Mouse (Mus musculus): Measurements from ENCODE around the gene Atg4a-ps. TPM values are rescaled to one million over a fixed set of nuclear protein-coding genes. Genes with fewer than 3 reads are reported as not detected.
"Not testable (repeated sequence)": the region's sequence is repeated elsewhere in the genome, so short reads cannot be mapped to it uniquely, and the experiment has no call there.

Gene Atg4a-ps
- 0.60 and 0.94 TPM in 2 replicates for total RNA-seq (2017)

GRCm38 (mm10) chr3:103645968-103646367 is at the start of gene Atg4a-ps:
TSS of gene Atg4a-ps (minus strand) at chr3:103646068.
- ATAC-seq (replicated peaks in 1 of 2; ENCODE audit: insufficient read depth in 1 of 2, low FRiP score in 2 of 2, low TSS enrichment in 1 of 2, low read depth in 1 of 2, poor library complexity in 2 of 2, severe bottlenecking in 2 of 2) = not testable (repeated sequence)

GRCm38 (mm10) chr3:103695556-103695955 is 49.7 kb upstream of the Atg4a-ps start:
- ATAC-seq (replicated peaks in 1 of 2; ENCODE audit: insufficient read depth in 1 of 2, low FRiP score in 2 of 2, low TSS enrichment in 1 of 2, low read depth in 1 of 2, poor library complexity in 2 of 2, severe bottlenecking in 2 of 2) = no peak

- 0 out of 4 replicates have a peak, but pooled peaks of 1 of the 2 experiments have one; percentile 36 for ATAC-seq (replicated peaks in 1 of 2; ENCODE audit: insufficient read depth in 1 of 2, low FRiP score in 2 of 2, low TSS enrichment in 1 of 2, low read depth in 1 of 2, poor library complexity in 2 of 2, severe bottlenecking in 2 of 2)
Observed at GRCm38 (mm10) chr3:103690506-103690905, 44.6 kb upstream of the Atg4a-ps start.

GRCm38 (mm10) chr3:103689043-103689442 is 43.2 kb upstream of the Atg4a-ps start:
- no peak for ATAC-seq (replicated peaks in 1 of 2; ENCODE audit: insufficient read depth in 1 of 2, low FRiP score in 2 of 2, low TSS enrichment in 1 of 2, low read depth in 1 of 2, poor library complexity in 2 of 2, severe bottlenecking in 2 of 2)

GRCm38 (mm10) chr3:103683966-103684319 is 38.1 kb upstream of the Atg4a-ps start:
- ATAC-seq (replicated peaks in 1 of 2; ENCODE audit: insufficient read depth in 1 of 2, low FRiP score in 2 of 2, low TSS enrichment in 1 of 2, low read depth in 1 of 2, poor library complexity in 2 of 2, severe bottlenecking in 2 of 2) = no peak

- ATAC-seq (replicated peaks in 1 of 2; ENCODE audit: insufficient read depth in 1 of 2, low FRiP score in 2 of 2, low TSS enrichment in 1 of 2, low read depth in 1 of 2, poor library complexity in 2 of 2, severe bottlenecking in 2 of 2) = no peak
Observed at GRCm38 (mm10) chr3:103683234-103683965, 37.5 kb upstream of the Atg4a-ps start.

- ATAC-seq (replicated peaks in 1 of 2; ENCODE audit: insufficient read depth in 1 of 2, low FRiP score in 2 of 2, low TSS enrichment in 1 of 2, low read depth in 1 of 2, poor library complexity in 2 of 2, severe bottlenecking in 2 of 2) = no peak
Observed at GRCm38 (mm10) chr3:103682473-103682872, 36.6 kb upstream of the Atg4a-ps start.

GRCm38 (mm10) chr3:103678811-103679210 is 32.9 kb upstream of the Atg4a-ps start:
- no peak for ATAC-seq (replicated peaks in 1 of 2; ENCODE audit: insufficient read depth in 1 of 2, low FRiP score in 2 of 2, low TSS enrichment in 1 of 2, low read depth in 1 of 2, poor library complexity in 2 of 2, severe bottlenecking in 2 of 2)

GRCm38 (mm10) chr3:103672716-103673115 is 26.8 kb upstream of the Atg4a-ps start:
- ATAC-seq (replicated peaks in 1 of 2; ENCODE audit: insufficient read depth in 1 of 2, low FRiP score in 2 of 2, low TSS enrichment in 1 of 2, low read depth in 1 of 2, poor library complexity in 2 of 2, severe bottlenecking in 2 of 2) = no peak

GRCm38 (mm10) chr3:103672113-103672512 is 26.2 kb upstream of the Atg4a-ps start:
- no peak for ATAC-seq (replicated peaks in 1 of 2; ENCODE audit: insufficient read depth in 1 of 2, low FRiP score in 2 of 2, low TSS enrichment in 1 of 2, low read depth in 1 of 2, poor library complexity in 2 of 2, severe bottlenecking in 2 of 2)

- no peak for ATAC-seq (replicated peaks in 1 of 2; ENCODE audit: insufficient read depth in 1 of 2, low FRiP score in 2 of 2, low TSS enrichment in 1 of 2, low read depth in 1 of 2, poor library complexity in 2 of 2, severe bottlenecking in 2 of 2)
Observed at GRCm38 (mm10) chr3:103663385-103663784, 17.5 kb upstream of the Atg4a-ps start.

- ATAC-seq (replicated peaks in 1 of 2; ENCODE audit: insufficient read depth in 1 of 2, low FRiP score in 2 of 2, low TSS enrichment in 1 of 2, low read depth in 1 of 2, poor library complexity in 2 of 2, severe bottlenecking in 2 of 2) = no peak
Observed at GRCm38 (mm10) chr3:103661714-103662113, 15.8 kb upstream of the Atg4a-ps start.

- no peak for ATAC-seq (replicated peaks in 1 of 2; ENCODE audit: insufficient read depth in 1 of 2, low FRiP score in 2 of 2, low TSS enrichment in 1 of 2, low read depth in 1 of 2, poor library complexity in 2 of 2, severe bottlenecking in 2 of 2)
Observed at GRCm38 (mm10) chr3:103660012-103660411, 14.1 kb upstream of the Atg4a-ps start.

- no peak for ATAC-seq (replicated peaks in 1 of 2; ENCODE audit: insufficient read depth in 1 of 2, low FRiP score in 2 of 2, low TSS enrichment in 1 of 2, low read depth in 1 of 2, poor library complexity in 2 of 2, severe bottlenecking in 2 of 2)
Observed at GRCm38 (mm10) chr3:103650406-103650805, 4.5 kb upstream of the Atg4a-ps start.

- ATAC-seq (replicated peaks in 1 of 2; ENCODE audit: insufficient read depth in 1 of 2, low FRiP score in 2 of 2, low TSS enrichment in 1 of 2, low read depth in 1 of 2, poor library complexity in 2 of 2, severe bottlenecking in 2 of 2) = no peak
Observed at GRCm38 (mm10) chr3:103649716-103650115, 3.8 kb upstream of the Atg4a-ps start.

GRCm38 (mm10) chr3:103648486-103648885 is 2.6 kb upstream of the Atg4a-ps start:
- no peak for ATAC-seq (replicated peaks in 1 of 2; ENCODE audit: insufficient read depth in 1 of 2, low FRiP score in 2 of 2, low TSS enrichment in 1 of 2, low read depth in 1 of 2, poor library complexity in 2 of 2, severe bottlenecking in 2 of 2)

GRCm38 (mm10) chr3:103647164-103647867 is 1.4 kb upstream of the Atg4a-ps start:
- ATAC-seq (replicated peaks in 1 of 2; ENCODE audit: insufficient read depth in 1 of 2, low FRiP score in 2 of 2, low TSS enrichment in 1 of 2, low read depth in 1 of 2, poor library complexity in 2 of 2, severe bottlenecking in 2 of 2) = no peak

GRCm38 (mm10) chr3:103641301-103641700 is 4.6 kb downstream of the Atg4a-ps start:
- ATAC-seq (replicated peaks in 1 of 2; ENCODE audit: insufficient read depth in 1 of 2, low FRiP score in 2 of 2, low TSS enrichment in 1 of 2, low read depth in 1 of 2, poor library complexity in 2 of 2, severe bottlenecking in 2 of 2) = no peak

Data from hematopoietic stem cell, adult 5-6 weeks (primary cell).